Mouse (Mus musculus): Measurements from ENCODE around the gene Olfr137.

Gene Olfr137

DNA sequence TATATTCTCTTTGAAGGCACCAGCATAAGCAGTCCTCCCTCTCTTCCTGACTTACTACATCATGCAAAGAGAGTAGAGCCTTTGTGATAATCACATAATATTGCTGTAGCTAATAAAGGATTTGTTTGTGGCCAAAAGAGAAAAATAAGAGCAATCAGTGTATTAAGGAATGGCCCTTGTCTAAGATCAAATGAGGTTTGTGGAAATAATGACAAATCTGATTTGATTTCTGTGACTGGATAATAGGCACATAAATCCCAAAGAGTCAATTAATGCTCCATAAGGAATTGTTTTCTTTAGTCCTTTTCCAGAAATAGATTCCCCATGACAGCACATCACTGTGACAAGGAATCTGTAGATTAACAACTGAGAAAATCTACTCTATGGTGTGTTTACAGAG lies at the start of gene Olfr137:
Olfr137 (minus strand) TSS at position 101 of the 400 bp plus-strand sequence.
- DNase-seq (ENCODE audit: low spot score in 2 of 2), result no peak

DNA sequence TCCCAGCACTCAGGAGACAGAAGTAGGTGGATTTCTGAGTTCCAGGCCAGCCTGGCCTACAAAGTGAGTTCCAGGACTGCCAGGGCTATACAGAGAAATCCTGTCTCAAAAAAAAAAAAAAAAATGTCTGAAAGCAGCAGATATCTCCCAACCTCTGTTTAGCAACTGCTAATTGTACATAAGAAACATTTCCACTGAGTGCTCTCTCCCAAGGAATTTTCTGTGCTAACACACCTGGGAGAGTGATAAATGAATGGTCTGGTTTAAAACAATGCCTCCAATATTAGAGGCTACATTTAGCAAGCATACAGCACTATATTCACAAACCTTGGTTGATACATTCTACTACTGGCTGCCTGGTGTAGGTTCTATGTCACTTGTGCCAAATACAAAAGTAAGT lies 22.2 kb upstream of the Olfr137 start, which contains the start of gene Olfr136:
Olfr136 (plus strand) TSS at position 301 of the 400 bp plus-strand sequence.
- DNase-seq (ENCODE audit: low spot score in 2 of 2), result no peak

- no peak for DNase-seq (ENCODE audit: low spot score in 2 of 2)
These were observed 46.6 kb downstream of the Olfr137 start, which contains the start of gene Olfr138 for GRCm38 (mm10) chr17:38260735-38261134. Gene Olfr138, plus strand, starts transcription at chr17:38261035.
